Mouse (Mus musculus): ENCODE measurements around the gene Gnat2.

DNA sequence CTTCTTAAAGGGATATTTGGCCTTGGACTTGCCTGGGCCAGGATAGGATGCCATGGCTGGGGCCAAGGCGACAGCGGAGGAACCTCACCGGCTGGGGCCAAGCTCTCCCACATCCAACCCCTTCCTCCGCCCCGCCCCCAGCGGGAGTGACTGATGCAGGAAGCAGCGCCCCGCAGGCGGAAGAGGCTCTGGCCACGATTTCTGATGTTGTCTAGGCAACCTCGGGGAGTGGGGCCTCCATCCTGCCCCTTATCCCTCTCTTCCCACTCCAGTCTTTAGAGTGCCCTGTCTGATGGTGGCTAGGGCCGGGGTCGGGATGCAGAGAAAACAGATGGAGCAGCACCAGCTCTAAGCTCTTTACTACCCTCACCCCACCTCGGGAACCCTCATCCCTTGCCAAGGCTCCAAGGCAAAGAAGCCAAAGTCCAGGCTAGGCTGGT, 7.3 kb upstream of the Gnat2 start:
- peak; percentile 34 for TF ChIP-seq CTCF (IDR thresholded peaks at IDR 0.05)
- peak; percentile 54; the same call in 1 of the 2 replicates for TF ChIP-seq POLR2A (IDR thresholded peaks at IDR 0.05; ENCODE audit: insufficient read depth, low read depth, low read length)

Measured in heart, adult 2 months (tissue).